Mouse (Mus musculus) heart, adult 2 months (tissue): Measurements from ENCODE around the gene Cuedc1.
A peak's percentile ranks its signal among the peaks of the same experiment; 100 is the strongest.
"Not testable (repeated sequence)": the region's sequence is repeated elsewhere in the genome, so short reads cannot be mapped to it uniquely, and the experiment has no call there.

Experiments used
- CTCF ChIP-seq: fragments of 200-600 bp; IDR thresholded peaks from 2 replicates; pipeline ENCODE4 v1.8.1; 2022; ENCODE audit warnings: antibody characterized with exemption, mild to moderate bottlenecking, moderate library complexity
- EP300 ChIP-seq: fragments of 200-500 bp; IDR thresholded peaks from 2 replicates; pipeline ENCODE4 v1.6.1; 2011; ENCODE audit warnings: low read depth, low read length, control low read depth; ENCODE audit not compliant: insufficient read depth
- POLR2A ChIP-seq: fragments of 200-500 bp; IDR thresholded peaks from 2 replicates; pipeline ENCODE4 v1.6.1; 2011; ENCODE audit warnings: mild to moderate bottlenecking, low read depth, low read length, control low read depth; ENCODE audit not compliant: insufficient read depth

- TF ChIP-seq POLR2A, EP300: not testable (repeated sequence)
- peak; percentile 58 for TF ChIP-seq CTCF
These were observed 108.7 kb downstream of the Cuedc1 start for GRCm38 (mm10) chr11:88206576-88206975.
